Mouse (Mus musculus): ENCODE results near the gene Rcsd1. TPM values are rescaled to one million over a fixed set of nuclear protein-coding genes. Genes with fewer than 3 reads are reported as not detected.

Gene Rcsd1
- polyA plus RNA-seq, 1 experiment = 6.0 TPM

DNA sequence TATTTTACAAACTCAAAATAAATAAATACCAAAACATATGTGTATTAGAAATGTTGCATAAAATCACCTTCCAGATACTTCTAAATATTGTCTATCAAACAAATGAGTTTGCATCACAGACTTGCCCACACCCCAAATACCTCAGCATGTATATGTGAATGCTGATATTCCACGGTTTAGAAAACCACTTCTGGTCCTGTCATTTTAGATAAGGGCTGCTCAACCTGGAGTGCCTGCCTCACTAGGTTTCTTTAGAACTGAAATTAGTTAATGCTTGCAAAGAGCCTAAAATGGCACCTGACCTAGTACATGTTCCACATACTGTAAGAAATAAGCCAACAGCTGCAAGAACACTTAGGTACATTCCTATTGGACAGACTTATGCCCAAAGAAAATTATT is 81.0 kb downstream of the Rcsd1 start:
- H3K27ac ChIP-seq (ENCODE audit: insufficient read depth, low read length) = no peak overlapping the region
- H3K4me1 ChIP-seq (ENCODE audit: control insufficient read depth, insufficient read depth, low read length) = no peaks in the 10 kb centered on the region; the same call in 1 of the 2 replicates
- H3K4me3 ChIP-seq (ENCODE audit: insufficient read depth, low read length) = no peak overlapping the region
- TF ChIP-seq POLR2A (IDR thresholded peaks at IDR 0.05; ENCODE audit: extremely low read depth, insufficient read depth, low read length) = no peak
- no peak for TF ChIP-seq CTCF (IDR thresholded peaks at IDR 0.05; ENCODE audit: extremely low read depth, insufficient read depth, low read length)

DNA sequence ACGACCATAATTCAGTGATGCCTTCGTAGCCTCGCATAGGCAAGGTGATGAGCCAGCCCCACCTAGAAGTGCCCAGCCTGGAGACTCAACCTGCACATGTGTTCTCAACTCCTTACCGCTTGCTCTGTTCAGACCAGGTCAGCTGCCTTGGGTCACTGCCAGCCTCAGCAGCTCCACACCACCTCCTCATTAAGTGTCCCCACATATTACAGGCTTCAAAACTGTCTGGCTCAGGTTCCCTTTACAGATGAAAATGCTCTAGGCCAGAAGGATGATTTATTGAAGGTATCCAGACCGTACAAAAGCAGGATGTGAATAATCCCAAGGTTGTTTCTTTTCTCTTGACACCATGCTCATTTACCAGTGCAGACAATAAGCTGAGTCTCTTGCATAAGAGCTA is 83.7 kb downstream of the Rcsd1 start:
- Histone ChIP-seq H3K27ac (ENCODE audit: insufficient read depth, low read length) (no peak overlapping the region), H3K4me1 (ENCODE audit: control insufficient read depth, insufficient read depth, low read length) (no peaks in the 10 kb centered on the region), H3K4me3 (ENCODE audit: insufficient read depth, low read length) (no peak overlapping the region)
- TF ChIP-seq CTCF (IDR thresholded peaks at IDR 0.05; ENCODE audit: extremely low read depth, insufficient read depth, low read length) (no peak), POLR2A (IDR thresholded peaks at IDR 0.05; ENCODE audit: extremely low read depth, insufficient read depth, low read length) (no peak)

DNA sequence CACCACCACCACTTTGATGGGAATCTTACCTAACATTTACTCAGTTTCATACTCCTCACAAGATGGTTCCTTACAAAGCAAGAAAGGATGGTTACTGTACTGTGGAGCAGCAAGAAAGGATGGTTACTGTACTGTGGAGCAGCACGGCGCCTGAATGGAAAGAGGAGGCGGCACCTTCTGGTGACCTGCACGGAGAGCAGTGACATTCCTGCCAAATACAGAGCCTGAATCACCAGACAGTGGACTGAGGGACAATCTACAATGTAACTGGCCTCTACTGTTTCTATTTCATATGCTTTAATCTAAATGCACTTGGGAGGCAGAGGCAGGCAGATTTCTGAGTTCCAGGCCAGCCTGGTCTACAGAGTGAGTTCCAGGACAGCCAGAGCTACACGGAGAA is 84.5 kb downstream of the Rcsd1 start:
- H3K27ac ChIP-seq (ENCODE audit: insufficient read depth, low read length) = no peak overlapping the region
- TF ChIP-seq POLR2A (IDR thresholded peaks at IDR 0.05; ENCODE audit: extremely low read depth, insufficient read depth, low read length) (no peak), CTCF (IDR thresholded peaks at IDR 0.05; ENCODE audit: extremely low read depth, insufficient read depth, low read length) (no peak)
- H3K4me1 ChIP-seq (ENCODE audit: control insufficient read depth, insufficient read depth, low read length) = no peaks in the 10 kb centered on the region
- H3K4me3 ChIP-seq (ENCODE audit: insufficient read depth, low read length) = no peak overlapping the region

DNA sequence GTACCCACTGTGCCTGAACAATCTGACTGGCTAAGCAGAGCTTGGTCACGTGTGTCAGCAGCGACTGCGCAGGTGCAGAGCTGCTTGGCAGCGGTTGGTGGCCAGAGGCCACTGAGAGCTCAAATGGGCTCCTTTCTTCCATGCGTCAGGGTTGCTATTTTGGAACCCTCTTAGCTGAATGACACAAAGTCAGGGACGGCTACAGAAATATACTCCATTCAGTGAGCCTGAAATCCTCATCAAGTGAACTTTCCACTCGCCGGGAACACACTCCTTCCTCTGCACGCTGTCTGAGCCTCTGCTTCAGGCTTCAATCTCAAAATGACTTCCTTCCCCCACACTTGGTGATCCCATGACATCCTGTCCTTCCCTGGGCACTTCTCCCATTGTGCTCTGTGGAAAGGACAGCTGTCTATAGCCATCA is 91.3 kb downstream of the Rcsd1 start:
- no peak for TF ChIP-seq CTCF (IDR thresholded peaks at IDR 0.05; ENCODE audit: extremely low read depth, insufficient read depth, low read length)
- TF ChIP-seq POLR2A (IDR thresholded peaks at IDR 0.05; ENCODE audit: extremely low read depth, insufficient read depth, low read length) = no peak
- Histone ChIP-seq H3K27ac (ENCODE audit: insufficient read depth, low read length) (peak overlapping the region; percentile 80), H3K4me1 (ENCODE audit: control insufficient read depth, insufficient read depth, low read length) (peaks cover 4% of the 10 kb centered on the region; the same call in 1 of the 2 replicates), H3K4me3 (ENCODE audit: insufficient read depth, low read length) (no peak overlapping the region)

DNA sequence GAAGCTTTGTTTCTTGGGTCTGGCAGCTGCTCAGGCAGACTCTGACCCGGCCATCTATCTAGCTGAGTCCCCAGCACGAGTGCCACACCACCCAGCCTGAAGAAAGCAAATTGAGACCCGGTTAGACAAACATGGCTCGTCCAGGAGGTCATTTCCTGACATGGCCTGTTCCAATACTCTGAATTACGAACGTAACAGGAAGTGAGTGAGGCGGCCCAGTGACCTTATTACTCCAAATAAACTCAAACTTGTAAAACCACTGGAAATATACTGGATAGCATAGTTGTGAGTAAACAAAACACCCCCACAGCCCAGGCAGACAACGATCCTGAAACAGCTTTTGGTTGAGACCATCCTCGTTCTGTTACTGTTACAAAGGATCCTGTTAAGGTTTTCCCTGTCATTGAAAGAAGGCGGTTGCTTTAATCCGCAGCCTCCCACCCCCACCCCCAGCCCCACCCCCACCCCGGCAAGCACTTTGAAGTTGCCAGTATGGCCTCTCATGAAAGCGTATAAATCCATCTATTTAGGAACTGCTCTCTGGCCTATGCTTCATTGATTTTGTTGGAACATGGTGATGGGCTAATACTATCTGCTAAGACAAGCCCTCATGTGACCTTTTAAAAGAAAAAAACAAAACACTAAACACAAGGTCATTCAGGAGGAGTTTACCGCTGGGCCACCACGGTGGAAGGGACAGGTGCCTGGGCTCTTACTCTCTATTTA is 92.2 kb downstream of the Rcsd1 start:
- Histone ChIP-seq H3K4me1 (ENCODE audit: control insufficient read depth, insufficient read depth, low read length) (peaks cover 4% of the 10 kb centered on the region; the same call in 1 of the 2 replicates), H3K27ac (ENCODE audit: insufficient read depth, low read length) (peak overlapping the region; percentile 74; the same call in 1 of the 2 replicates), H3K4me3 (ENCODE audit: insufficient read depth, low read length) (no peak overlapping the region)
- TF ChIP-seq POLR2A (IDR thresholded peaks at IDR 0.05; ENCODE audit: extremely low read depth, insufficient read depth, low read length) (no peak), CTCF (IDR thresholded peaks at IDR 0.05; ENCODE audit: extremely low read depth, insufficient read depth, low read length) (no peak)

DNA sequence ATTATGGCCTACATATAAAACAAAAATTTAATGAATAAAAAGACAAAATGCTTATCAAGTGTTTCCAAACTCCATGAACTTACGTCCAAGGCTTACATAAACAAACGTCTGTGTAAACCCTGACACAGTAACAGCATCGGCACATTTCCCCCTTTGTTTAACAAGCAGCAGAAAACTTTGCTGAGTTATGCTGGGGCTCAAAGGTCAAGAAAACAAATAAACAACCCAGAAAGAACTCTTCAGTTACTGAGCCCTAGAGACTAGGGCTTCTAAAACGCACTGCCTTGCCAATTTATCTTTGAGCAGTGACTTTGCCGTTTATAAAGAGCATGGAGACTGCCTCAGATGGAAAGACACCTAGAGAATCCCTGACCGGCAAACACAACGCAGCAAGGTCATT is 92.9 kb downstream of the Rcsd1 start:
- Histone ChIP-seq H3K27ac (ENCODE audit: insufficient read depth, low read length) (peak overlapping the region; percentile 74; the same call in 1 of the 2 replicates), H3K4me3 (ENCODE audit: insufficient read depth, low read length) (no peak overlapping the region)

DNA sequence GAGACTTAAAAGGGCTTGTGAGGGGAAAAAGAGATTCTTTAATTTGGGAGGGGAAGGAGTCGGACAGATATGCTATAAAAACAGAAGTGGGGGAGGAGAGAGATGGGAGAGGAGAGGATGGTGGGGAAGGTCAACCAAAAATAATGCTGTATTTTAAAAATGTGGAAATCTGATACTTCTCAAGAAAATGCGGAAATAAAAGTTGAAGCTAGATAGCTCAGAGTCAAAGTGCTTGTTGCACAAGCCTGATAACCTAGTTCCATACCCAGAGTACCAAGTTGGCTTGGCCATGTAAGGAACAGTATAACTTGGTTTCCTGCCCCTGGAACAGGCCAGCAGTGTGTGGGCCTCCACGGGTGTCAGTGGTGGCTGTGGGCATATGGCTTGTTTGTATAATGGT is 94.8 kb downstream of the Rcsd1 start:
- no peak for TF ChIP-seq CTCF (IDR thresholded peaks at IDR 0.05; ENCODE audit: extremely low read depth, insufficient read depth, low read length)
- no peak for TF ChIP-seq POLR2A (IDR thresholded peaks at IDR 0.05; ENCODE audit: extremely low read depth, insufficient read depth, low read length)
- H3K4me3 ChIP-seq (ENCODE audit: insufficient read depth, low read length) = no peak overlapping the region
- H3K4me1 ChIP-seq (ENCODE audit: control insufficient read depth, insufficient read depth, low read length) = peaks cover 5% of the 10 kb centered on the region; the same call in 1 of the 2 replicates
- H3K27ac ChIP-seq (ENCODE audit: insufficient read depth, low read length) = no peak overlapping the region

More for the DNA sequence above, 92.9 kb downstream of the Rcsd1 start:
- peaks cover 4% of the 10 kb centered on the region; the same call in 1 of the 2 replicates for H3K4me1 ChIP-seq (ENCODE audit: control insufficient read depth, insufficient read depth, low read length)
- TF ChIP-seq POLR2A (IDR thresholded peaks at IDR 0.05; ENCODE audit: extremely low read depth, insufficient read depth, low read length) (no peak), CTCF (IDR thresholded peaks at IDR 0.05; ENCODE audit: extremely low read depth, insufficient read depth, low read length) (no peak)

DNA sequence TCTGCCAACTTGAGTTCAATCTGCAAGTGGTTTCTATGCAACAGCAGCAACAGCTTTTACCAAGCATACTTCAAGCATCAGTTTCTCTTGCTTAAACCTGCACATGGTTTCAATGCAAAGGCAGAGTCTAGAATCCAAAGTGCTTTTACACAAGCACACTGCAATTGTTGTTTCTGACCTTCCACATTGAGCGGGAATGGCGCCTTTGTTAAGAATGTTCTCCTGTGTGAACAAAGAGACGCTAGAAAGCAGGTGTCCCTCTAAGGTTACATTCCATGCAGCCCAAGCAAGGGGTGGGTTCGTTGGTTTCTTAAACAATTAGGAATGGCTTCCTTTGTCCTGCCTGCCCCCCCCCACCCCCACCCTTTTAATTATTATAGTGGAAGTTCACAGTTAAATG is 95.6 kb downstream of the Rcsd1 start:
- TF ChIP-seq CTCF (IDR thresholded peaks at IDR 0.05; ENCODE audit: extremely low read depth, insufficient read depth, low read length) (no peak), POLR2A (IDR thresholded peaks at IDR 0.05; ENCODE audit: extremely low read depth, insufficient read depth, low read length) (no peak)
- peaks cover 5% of the 10 kb centered on the region; the same call in 1 of the 2 replicates for H3K4me1 ChIP-seq (ENCODE audit: control insufficient read depth, insufficient read depth, low read length)
- peak overlapping the region; percentile 15; the same call in 1 of the 2 replicates for H3K27ac ChIP-seq (ENCODE audit: insufficient read depth, low read length)
- no peak overlapping the region for H3K4me3 ChIP-seq (ENCODE audit: insufficient read depth, low read length)

DNA sequence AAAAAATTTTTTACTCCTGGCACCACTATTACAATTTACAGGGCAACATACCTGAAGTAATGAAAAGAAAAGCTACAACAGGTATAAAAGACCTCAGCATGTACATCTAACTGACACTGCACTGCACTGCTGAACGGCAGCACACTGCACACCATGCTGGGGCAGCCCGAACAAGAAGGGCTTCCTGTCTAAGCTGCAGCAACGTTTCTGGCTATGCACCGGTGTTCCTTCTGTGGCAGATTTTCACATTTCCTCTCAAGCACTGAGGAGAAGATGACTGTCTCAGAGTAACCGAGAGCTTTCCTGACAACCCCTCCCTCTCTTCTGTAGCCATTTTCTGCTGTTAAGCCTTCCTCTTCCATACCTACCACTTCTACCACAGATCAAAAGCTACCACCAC is 96.8 kb downstream of the Rcsd1 start:
- H3K27ac ChIP-seq (ENCODE audit: insufficient read depth, low read length) = no peak overlapping the region
- TF ChIP-seq POLR2A (IDR thresholded peaks at IDR 0.05; ENCODE audit: extremely low read depth, insufficient read depth, low read length) (no peak), CTCF (IDR thresholded peaks at IDR 0.05; ENCODE audit: extremely low read depth, insufficient read depth, low read length) (no peak)
- peaks cover 4% of the 10 kb centered on the region; the same call in 1 of the 2 replicates for H3K4me1 ChIP-seq (ENCODE audit: control insufficient read depth, insufficient read depth, low read length)
- H3K4me3 ChIP-seq (ENCODE audit: insufficient read depth, low read length) = no peak overlapping the region
